Comparison of ENCODE assay signal across 12 mouse cellular contexts in the genomic region with DNA sequence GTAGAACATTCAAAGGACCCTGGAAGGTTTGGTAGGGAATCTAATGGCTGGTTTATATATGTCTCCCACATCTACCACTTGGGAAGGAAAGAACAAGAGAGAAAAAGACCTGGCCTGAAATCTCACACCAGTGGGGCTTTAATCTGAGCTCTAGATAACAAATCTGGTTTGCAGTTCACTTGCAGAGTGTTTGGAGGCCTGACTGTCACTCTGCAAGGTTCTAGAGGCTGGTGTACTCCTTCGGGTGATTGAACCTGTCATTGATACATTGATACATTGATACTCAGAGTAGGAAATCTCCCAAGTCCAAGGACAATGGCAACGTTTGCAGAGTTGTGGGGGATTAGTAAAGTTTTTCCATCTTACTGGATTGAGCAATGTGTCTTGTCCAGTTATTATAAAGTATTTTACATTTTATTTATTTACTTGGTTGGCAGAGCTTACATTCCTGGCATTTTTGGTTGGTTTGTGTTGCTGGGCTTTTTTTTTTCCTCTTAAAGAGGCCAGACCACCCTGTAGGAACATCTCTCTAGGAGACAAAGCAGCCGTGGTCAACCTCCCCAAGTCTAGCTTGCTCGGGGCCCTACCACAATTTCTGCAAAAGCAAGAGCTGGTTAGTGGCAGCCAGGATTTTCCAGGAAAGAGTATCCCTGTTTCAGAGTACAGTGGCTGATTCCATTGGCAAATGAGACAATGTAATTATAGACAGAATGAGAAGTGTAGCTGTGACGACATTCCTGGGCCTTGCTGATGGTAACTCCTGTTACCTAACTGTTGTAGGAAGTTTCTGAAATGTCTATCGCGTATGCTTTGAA.
A peak's percentile ranks its signal among the peaks of the same experiment; 100 is the strongest.
DNase-seq lines count a peak whose midpoint lies in the region; ATAC-seq and TF ChIP-seq lines count a peak whose summit lies in the region.
"Had no signal": no experiment of that assay in that cellular context is flagged by ENCODE, and none has a peak within 500 bp of the region (broad histone marks: within the 10 kb centered on the region; RNA-seq: fewer than 3 reads in every experiment).

No protein-coding gene starts in this region.

- 70% methylated on average over 7 of the region's 7 CpGs for WGBS in kidney, embryonic 16.5 days
- 44% methylated on average over 7 of the region's 7 CpGs for WGBS in heart, embryonic 15.5 days

- ATAC-seq in kidney, embryonic 16.5 days (ENCODE audit: low FRiP score, low TSS enrichment) = no peak
- ATAC-seq in heart, embryonic 15.5 days (replicated peaks; ENCODE audit: insufficient number of reproducible peaks, insufficient read depth, low FRiP score, low read depth) = no peak
- ATAC-seq: forebrain, embryonic 13.5 days had no signal

- 0 out of 2 replicates have a peak overlapping the region, but pooled peaks have one; percentile 30 for H3K27ac ChIP-seq in kidney, embryonic 16.5 days (ENCODE audit: low read length)
- H3K27ac ChIP-seq in heart, embryonic 15.5 days = peak overlapping the region; percentile 23
- H3K27ac ChIP-seq: forebrain, embryonic 13.5 days; midbrain, embryonic 10.5 days had no signal

- peaks cover 48% of the 10 kb centered on the region for H3K4me1 ChIP-seq in kidney, embryonic 16.5 days (ENCODE audit: insufficient read depth, low read length)
- H3K4me1 ChIP-seq in heart, embryonic 15.5 days (replicated peaks) = peaks cover 39% of the 10 kb centered on the region

- no peak for TF ChIP-seq POLR2A in myocyte (IDR thresholded peaks at IDR 0.05; ENCODE audit: insufficient read length, low read depth)

- H3ac ChIP-seq in myocyte (ENCODE audit: control insufficient read depth, insufficient read length) = no peak overlapping the region

- no peak overlapping the region for H3K9ac ChIP-seq in kidney, embryonic 16.5 days (replicated peaks; ENCODE audit: low read length)
- H3K9ac ChIP-seq in heart, embryonic 15.5 days = no peak overlapping the region
- H3K9ac ChIP-seq: forebrain, embryonic 13.5 days had no signal

- H3K79me2 ChIP-seq in myocyte (ENCODE audit: control insufficient read depth, insufficient read depth) = peaks cover 89% of the 10 kb centered on the region

- peak overlapping the region; percentile 46 for H3K4me2 ChIP-seq in kidney, embryonic 16.5 days (replicated peaks; ENCODE audit: low read depth, low read length)
- peak overlapping the region; percentile 57 for H3K4me2 ChIP-seq in heart, embryonic 15.5 days
- peak overlapping the region; percentile 53 for H3K4me2 ChIP-seq in myocyte (ENCODE audit: low read depth)
- H3K4me2 ChIP-seq: forebrain, embryonic 13.5 days had no signal

- no peaks in the 10 kb centered on the region for H3K27me3 ChIP-seq in kidney, embryonic 16.5 days (ENCODE audit: insufficient read depth, low read length)
- H3K27me3 ChIP-seq in heart, embryonic 15.5 days = no peaks in the 10 kb centered on the region
- no peaks in the 10 kb centered on the region for H3K27me3 ChIP-seq in myocyte (ENCODE audit: control insufficient read depth, insufficient read depth, insufficient read length)

- no peaks in the 10 kb centered on the region for H3K36me3 ChIP-seq in kidney, embryonic 16.5 days (ENCODE audit: insufficient read depth, low read length)
- H3K36me3 ChIP-seq in heart, embryonic 15.5 days = no peaks in the 10 kb centered on the region
- no peaks in the 10 kb centered on the region for H3K36me3 ChIP-seq in myocyte (ENCODE audit: control insufficient read depth, insufficient read depth)
- H3K36me3 ChIP-seq: midbrain, embryonic 10.5 days had no signal

- H3K9me3 ChIP-seq in kidney, embryonic 16.5 days (ENCODE audit: low read length) = no peaks in the 10 kb centered on the region
- no peaks in the 10 kb centered on the region for H3K9me3 ChIP-seq in heart, embryonic 15.5 days (replicated peaks)
- H3K9me3 ChIP-seq: forebrain, embryonic 13.5 days; midbrain, embryonic 10.5 days had no signal

- H3K4me3 ChIP-seq in kidney, embryonic 16.5 days (ENCODE audit: low read length) = peak overlapping the region; percentile 28
- peak overlapping the region; percentile 36 for H3K4me3 ChIP-seq in heart, embryonic 15.5 days
- H3K4me3 ChIP-seq in myocyte = no peak overlapping the region
- H3K4me3 ChIP-seq: forebrain, embryonic 13.5 days; midbrain, embryonic 10.5 days had no signal

- no peak for DNase-seq in kidney, adult 9 months
- DNase-seq in Muller cell, postnatal 12 days (ENCODE audit: inconsistent ontology term) = peak; percentile 74
- no peak for DNase-seq in adipocyte (ENCODE audit: low spot score)
- no peak for DNase-seq in natural killer cell, adult 2 months (ENCODE audit: low spot score in 2 of 2)
- DNase-seq: cerebellum, adult 2 months; kidney, postnatal 25 days; right cerebral cortex, postnatal 4 days had no signal

TF ChIP-seq in myocyte, 11 proteins besides CTCF, POLR2A, EP300 and RAD21:
- TF ChIP-seq MAX (IDR thresholded peaks at IDR 0.05; ENCODE audit: low read depth) (no peak), TCF3 (IDR thresholded peaks at IDR 0.05; ENCODE audit: insufficient read length, low read depth) (no peak), REST (IDR thresholded peaks at IDR 0.05; ENCODE audit: insufficient read depth, insufficient read length) (no peak), TCF12 (IDR thresholded peaks at IDR 0.05; ENCODE audit: insufficient read depth, poor library complexity, severe bottlenecking) (no peak), SRF (IDR thresholded peaks at IDR 0.05; ENCODE audit: control insufficient read depth, insufficient read length, low read depth) (no peak), MYOG (IDR thresholded peaks at IDR 0.05; ENCODE audit: control insufficient read depth in 1 of 3, insufficient read depth in 1 of 3, insufficient read length in 2 of 3, low read depth in 2 of 3) (no peak)
